Mouse (Mus musculus) kidney, adult 2 months (tissue): ENCODE measurements at regions not wholly inside any gene's neighbourhood (a gene's known extent, or its start where the extent isn't known, plus 50 kb on each side); places are given as distances from the start of the nearest gene placed in this dataset.

Experiments used
- CTCF ChIP-seq: fragments of 200-500 bp; conservative IDR thresholded peaks from 2 replicates; pipeline ENCODE4 v1.5.1; 2011; ENCODE audit warnings: low read depth, mild to moderate bottlenecking, control low read depth, low read length, moderate library complexity, mixed read lengths; ENCODE audit not compliant: insufficient read depth, insufficient read length
- POLR2A ChIP-seq: fragments of 200-500 bp; IDR thresholded peaks from one replicate; pipeline ENCODE4 v1.6.1; 2011; ENCODE audit warnings: low read depth, low read length, control low read depth

DNA sequence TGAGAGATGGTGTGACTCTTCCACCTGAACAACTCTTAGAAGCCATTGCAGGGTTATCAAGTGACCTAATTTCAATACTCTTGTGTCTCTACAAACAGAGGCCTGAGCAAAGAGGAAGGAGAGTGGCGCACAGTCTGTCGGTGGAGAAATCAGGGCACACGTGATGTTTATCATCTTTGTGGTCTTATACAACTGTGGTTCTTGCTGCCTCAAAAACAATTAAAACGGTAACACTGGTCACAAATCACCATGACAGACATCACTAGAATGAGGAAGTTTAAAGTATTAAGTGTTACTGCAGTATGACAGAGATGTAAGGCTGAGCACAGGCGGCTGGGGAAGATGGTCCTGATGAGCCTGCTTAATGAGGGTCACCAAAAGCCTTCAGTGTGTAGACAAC lies 73.6 kb downstream of the Sdc1 start:
- TF ChIP-seq CTCF = no peak
- no peak for TF ChIP-seq POLR2A
